Mouse (Mus musculus): ENCODE data around the gene Ostc. TPM values are rescaled to one million over a fixed set of nuclear protein-coding genes. Genes with fewer than 3 reads are reported as not detected.

The Ostc gene
- polyA plus RNA-seq, 1 experiment from 2014 or later, result 307 TPM

GRCm38 (mm10) chr3:130730189-130730653, 21.0 kb upstream of the Ostc start, which contains the start of gene Rpl34:
TSS of gene Rpl34 (minus strand) at chr3:130730398.
- Histone ChIP-seq H3K4me1 (ENCODE audit: control insufficient read depth, insufficient read depth, low read length) (peaks cover 5% of the 10 kb centered on the region; the same call in 1 of the 2 replicates), H3K4me3 (ENCODE audit: low read depth, low read length) (peak within 1 kb of the TSS; percentile 97), H3K4me2 (ENCODE audit: low read length) (peak within 1 kb of the TSS; percentile 64), H3K9ac (ENCODE audit: low read length) (peak within 1 kb of the TSS; percentile 96), H3K27ac (ENCODE audit: low read depth, low read length) (peak within 1 kb of the TSS; percentile 91), H3K9me3 (replicated peaks; ENCODE audit: control insufficient read depth, low read length) (no peaks in the 10 kb centered on the region), H3K27me3 (replicated peaks; ENCODE audit: control insufficient read depth, insufficient read depth, low read length) (no peaks in the 10 kb centered on the region), H3K36me3 (ENCODE audit: control insufficient read depth, insufficient read depth, low read length) (peaks cover 36% of the 10 kb centered on the region)
- under 1% methylated on average over 45 of the region's 45 CpGs for WGBS
- ATAC-seq (peak; percentile 99), DNase-seq (ENCODE audit: low spot score) (peak; percentile 99)

- ATAC-seq (peak; percentile 55; the same call in 1 of the 2 replicates), DNase-seq (ENCODE audit: low spot score) (peak; percentile 46)
- peak overlapping the region; percentile 97 for H3K4me3 ChIP-seq (ENCODE audit: low read depth, low read length)
- WGBS, result under 1% methylated on average over 58 of the region's 58 CpGs
- H3K9ac ChIP-seq (ENCODE audit: low read length), result peak overlapping the region; percentile 96
- H3K4me1 ChIP-seq (ENCODE audit: control insufficient read depth, insufficient read depth, low read length), result peaks cover 5% of the 10 kb centered on the region; the same call in 1 of the 2 replicates
- peaks cover 39% of the 10 kb centered on the region for H3K36me3 ChIP-seq (ENCODE audit: control insufficient read depth, insufficient read depth, low read length)
- no peaks in the 10 kb centered on the region for H3K27me3 ChIP-seq (replicated peaks; ENCODE audit: control insufficient read depth, insufficient read depth, low read length)
- peak overlapping the region; percentile 91 for H3K27ac ChIP-seq (ENCODE audit: low read depth, low read length)
- H3K4me2 ChIP-seq (ENCODE audit: low read length), result peak overlapping the region; percentile 64
- H3K9me3 ChIP-seq (replicated peaks; ENCODE audit: control insufficient read depth, low read length), result no peaks in the 10 kb centered on the region
These were observed 20.4 kb upstream of the Ostc start for GRCm38 (mm10) chr3:130729472-130730188.

DNA sequence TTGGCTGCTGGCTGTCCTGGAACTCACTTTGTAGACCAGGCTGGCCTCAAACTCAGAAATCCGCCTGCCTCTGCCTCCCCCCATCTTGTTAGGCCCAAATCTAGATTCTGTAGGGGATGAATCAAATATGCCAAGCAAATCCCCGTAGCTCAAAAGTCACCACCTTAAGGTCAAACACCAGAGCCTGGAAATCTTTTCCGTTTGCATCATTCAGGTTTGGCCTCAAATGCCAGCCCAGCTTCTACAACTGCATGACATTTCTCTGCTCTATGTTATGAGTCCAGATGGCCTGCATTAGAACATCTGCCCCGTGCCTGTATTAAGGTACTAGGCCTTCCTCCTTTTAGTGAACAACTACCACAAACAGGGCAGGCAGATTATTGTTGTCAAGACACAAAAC, 18.4 kb upstream of the Ostc start:
- Histone ChIP-seq H3K9me3 (replicated peaks; ENCODE audit: control insufficient read depth, low read length) (no peaks in the 10 kb centered on the region), H3K4me2 (ENCODE audit: low read length) (no peak overlapping the region), H3K36me3 (ENCODE audit: control insufficient read depth, insufficient read depth, low read length) (peaks cover 47% of the 10 kb centered on the region), H3K9ac (ENCODE audit: low read length) (no peak overlapping the region), H3K27ac (ENCODE audit: low read depth, low read length) (no peak overlapping the region), H3K4me3 (ENCODE audit: low read depth, low read length) (no peak overlapping the region), H3K27me3 (replicated peaks; ENCODE audit: control insufficient read depth, insufficient read depth, low read length) (no peaks in the 10 kb centered on the region), H3K4me1 (ENCODE audit: control insufficient read depth, insufficient read depth, low read length) (peaks cover 5% of the 10 kb centered on the region; the same call in 1 of the 2 replicates)
- no peak for ATAC-seq
- WGBS, result 90% methylated on average over 4 of the region's 4 CpGs
- no peak for DNase-seq (ENCODE audit: low spot score)

DNA sequence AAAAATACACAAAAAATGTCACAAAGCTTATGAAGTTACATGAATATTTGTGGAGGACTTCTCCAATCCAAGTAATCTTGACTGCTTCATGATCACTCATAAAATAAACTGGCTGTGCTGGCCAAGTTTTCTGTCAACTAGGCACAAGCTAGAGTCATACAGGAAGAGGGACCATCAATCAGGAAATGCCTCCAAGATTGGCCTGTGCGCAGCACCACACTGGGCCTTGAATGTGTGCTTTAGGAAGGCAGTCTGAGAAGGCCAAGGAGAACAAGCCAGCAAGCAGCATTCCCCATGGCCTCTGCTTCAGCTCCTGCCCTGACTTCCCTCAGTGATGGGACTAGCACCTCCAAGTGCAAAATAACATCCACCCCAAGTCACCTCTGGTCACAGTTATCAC, 17.8 kb upstream of the Ostc start:
- no peaks in the 10 kb centered on the region for H3K9me3 ChIP-seq (replicated peaks; ENCODE audit: control insufficient read depth, low read length)
- 93% methylated on average over 1 of the region's 1 CpGs for WGBS
- peaks cover 47% of the 10 kb centered on the region for H3K36me3 ChIP-seq (ENCODE audit: control insufficient read depth, insufficient read depth, low read length)
- H3K27me3 ChIP-seq (replicated peaks; ENCODE audit: control insufficient read depth, insufficient read depth, low read length), result no peaks in the 10 kb centered on the region
- no peak for DNase-seq (ENCODE audit: low spot score)
- peaks cover 5% of the 10 kb centered on the region; the same call in 1 of the 2 replicates for H3K4me1 ChIP-seq (ENCODE audit: control insufficient read depth, insufficient read depth, low read length)
- no peak overlapping the region for H3K27ac ChIP-seq (ENCODE audit: low read depth, low read length)
- H3K9ac ChIP-seq (ENCODE audit: low read length), result no peak overlapping the region
- no peak overlapping the region for H3K4me2 ChIP-seq (ENCODE audit: low read length)
- no peak overlapping the region for H3K4me3 ChIP-seq (ENCODE audit: low read depth, low read length)
- no peak for ATAC-seq

GRCm38 (mm10) chr3:130725718-130726117, 16.5 kb upstream of the Ostc start:
- Histone ChIP-seq H3K27me3 (replicated peaks; ENCODE audit: control insufficient read depth, insufficient read depth, low read length) (no peaks in the 10 kb centered on the region), H3K4me3 (ENCODE audit: low read depth, low read length) (no peak overlapping the region), H3K4me1 (ENCODE audit: control insufficient read depth, insufficient read depth, low read length) (peaks cover 5% of the 10 kb centered on the region; the same call in 1 of the 2 replicates), H3K27ac (ENCODE audit: low read depth, low read length) (no peak overlapping the region), H3K4me2 (ENCODE audit: low read length) (no peak overlapping the region), H3K36me3 (ENCODE audit: control insufficient read depth, insufficient read depth, low read length) (peaks cover 47% of the 10 kb centered on the region), H3K9ac (ENCODE audit: low read length) (no peak overlapping the region), H3K9me3 (replicated peaks; ENCODE audit: control insufficient read depth, low read length) (no peaks in the 10 kb centered on the region)
- DNase-seq (ENCODE audit: low spot score) (no peak), ATAC-seq (no peak)
- 69% methylated on average over 2 of the region's 2 CpGs for WGBS

DNA sequence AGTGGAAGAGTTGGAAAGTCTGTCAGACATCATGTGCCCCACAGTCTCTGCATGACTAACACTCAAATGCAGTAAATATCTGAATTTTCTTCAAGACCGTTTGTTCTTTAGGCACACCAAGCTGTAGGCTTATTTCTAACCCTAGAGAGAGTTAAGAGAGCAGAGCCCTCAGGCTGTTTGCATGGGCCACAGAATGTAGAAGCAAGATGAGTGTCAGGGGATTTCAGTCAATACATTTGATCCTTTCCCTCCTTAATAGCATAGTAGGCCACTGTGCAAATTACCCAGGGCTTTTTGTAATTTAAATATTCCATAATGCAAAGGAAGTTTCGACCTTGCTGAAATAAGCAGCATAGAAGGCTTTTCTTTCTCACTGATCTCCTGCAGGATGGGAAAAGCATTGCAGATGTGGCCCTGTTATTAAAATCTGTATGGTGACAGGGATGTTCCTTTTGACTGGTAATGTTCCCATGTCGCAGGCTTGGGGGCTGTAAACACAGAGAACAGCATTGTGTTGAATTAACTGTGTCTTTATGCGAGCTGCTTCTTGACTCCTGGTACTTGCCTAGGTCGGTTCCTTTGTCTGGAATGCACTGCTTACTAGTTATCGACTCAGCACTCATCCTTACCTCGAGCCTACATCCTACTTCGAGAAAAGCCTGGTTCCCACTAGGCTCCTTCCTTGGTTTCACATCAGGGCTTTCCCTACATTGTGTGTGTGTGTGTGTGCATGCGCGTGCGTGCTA, 13.7 kb upstream of the Ostc start:
- Histone ChIP-seq H3K4me1 (ENCODE audit: control insufficient read depth, insufficient read depth, low read length) (no peaks in the 10 kb centered on the region), H3K36me3 (ENCODE audit: control insufficient read depth, insufficient read depth, low read length) (peaks cover 37% of the 10 kb centered on the region), H3K4me3 (ENCODE audit: low read depth, low read length) (no peak overlapping the region), H3K27me3 (replicated peaks; ENCODE audit: control insufficient read depth, insufficient read depth, low read length) (no peaks in the 10 kb centered on the region), H3K27ac (ENCODE audit: low read depth, low read length) (no peak overlapping the region), H3K9me3 (replicated peaks; ENCODE audit: control insufficient read depth, low read length) (no peaks in the 10 kb centered on the region), H3K4me2 (ENCODE audit: low read length) (no peak overlapping the region), H3K9ac (ENCODE audit: low read length) (no peak overlapping the region)
- DNase-seq (ENCODE audit: low spot score) (no peak), ATAC-seq (no peak; the same call in 1 of the 2 replicates)
- WGBS, result 69% methylated on average over 11 of the region's 11 CpGs

GRCm38 (mm10) chr3:130720225-130720624, 11.0 kb upstream of the Ostc start:
- no peak overlapping the region for H3K9ac ChIP-seq (ENCODE audit: low read length)
- DNase-seq (ENCODE audit: low spot score), result no peak
- no peaks in the 10 kb centered on the region for H3K27me3 ChIP-seq (replicated peaks; ENCODE audit: control insufficient read depth, insufficient read depth, low read length)
- peaks cover 11% of the 10 kb centered on the region; the same call in 1 of the 2 replicates for H3K36me3 ChIP-seq (ENCODE audit: control insufficient read depth, insufficient read depth, low read length)
- no peak overlapping the region for H3K27ac ChIP-seq (ENCODE audit: low read depth, low read length)
- ATAC-seq, result no peak
- no peaks in the 10 kb centered on the region for H3K9me3 ChIP-seq (replicated peaks; ENCODE audit: control insufficient read depth, low read length)
- no peak overlapping the region for H3K4me2 ChIP-seq (ENCODE audit: low read length)
- H3K4me3 ChIP-seq (ENCODE audit: low read depth, low read length), result no peak overlapping the region
- 83% methylated on average over 4 of the region's 4 CpGs for WGBS
- no peaks in the 10 kb centered on the region for H3K4me1 ChIP-seq (ENCODE audit: control insufficient read depth, insufficient read depth, low read length)

DNA sequence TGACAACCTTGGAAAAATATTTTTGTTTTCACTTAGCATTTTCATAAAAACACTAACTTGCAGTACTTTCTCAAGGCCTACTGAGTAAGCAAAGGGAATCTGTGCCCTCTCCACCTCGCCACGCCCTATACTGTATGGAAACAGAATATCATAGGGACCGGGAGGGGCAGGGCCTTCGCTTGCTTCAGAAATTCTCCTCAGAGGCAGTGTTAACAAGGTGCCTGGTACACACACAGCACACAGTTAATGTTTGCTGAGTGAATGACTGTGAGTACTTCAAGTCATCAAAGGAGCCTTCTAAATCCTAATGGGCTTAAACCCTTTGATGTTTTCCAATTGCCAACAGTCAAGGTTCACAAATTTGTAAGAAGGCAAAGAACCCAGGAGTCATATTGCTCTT, 9.6 kb upstream of the Ostc start:
- Histone ChIP-seq H3K9ac (ENCODE audit: low read length) (no peak overlapping the region), H3K4me2 (ENCODE audit: low read length) (no peak overlapping the region), H3K4me3 (ENCODE audit: low read depth, low read length) (no peak overlapping the region), H3K27me3 (replicated peaks; ENCODE audit: control insufficient read depth, insufficient read depth, low read length) (no peaks in the 10 kb centered on the region), H3K27ac (ENCODE audit: low read depth, low read length) (no peak overlapping the region), H3K9me3 (replicated peaks; ENCODE audit: control insufficient read depth, low read length) (no peaks in the 10 kb centered on the region), H3K36me3 (ENCODE audit: control insufficient read depth, insufficient read depth, low read length) (0 out of 2 replicates have a peak, but pooled peaks cover 2% of the 10 kb centered on the region), H3K4me1 (ENCODE audit: control insufficient read depth, insufficient read depth, low read length) (no peaks in the 10 kb centered on the region)
- WGBS, result 82% methylated on average over 4 of the region's 4 CpGs
- no peak for DNase-seq (ENCODE audit: low spot score)
- ATAC-seq, result no peak

Measured in forebrain, embryonic 14.5 days (tissue).